Mouse (Mus musculus): ENCODE data around the gene Cdc42ep4. TPM values are rescaled to one million over a fixed set of nuclear protein-coding genes. Genes with fewer than 3 reads are reported as not detected.

Cdc42ep4 gene
- polyA plus RNA-seq, 1 experiment from 2014 or later, result 71.7 TPM

DNA sequence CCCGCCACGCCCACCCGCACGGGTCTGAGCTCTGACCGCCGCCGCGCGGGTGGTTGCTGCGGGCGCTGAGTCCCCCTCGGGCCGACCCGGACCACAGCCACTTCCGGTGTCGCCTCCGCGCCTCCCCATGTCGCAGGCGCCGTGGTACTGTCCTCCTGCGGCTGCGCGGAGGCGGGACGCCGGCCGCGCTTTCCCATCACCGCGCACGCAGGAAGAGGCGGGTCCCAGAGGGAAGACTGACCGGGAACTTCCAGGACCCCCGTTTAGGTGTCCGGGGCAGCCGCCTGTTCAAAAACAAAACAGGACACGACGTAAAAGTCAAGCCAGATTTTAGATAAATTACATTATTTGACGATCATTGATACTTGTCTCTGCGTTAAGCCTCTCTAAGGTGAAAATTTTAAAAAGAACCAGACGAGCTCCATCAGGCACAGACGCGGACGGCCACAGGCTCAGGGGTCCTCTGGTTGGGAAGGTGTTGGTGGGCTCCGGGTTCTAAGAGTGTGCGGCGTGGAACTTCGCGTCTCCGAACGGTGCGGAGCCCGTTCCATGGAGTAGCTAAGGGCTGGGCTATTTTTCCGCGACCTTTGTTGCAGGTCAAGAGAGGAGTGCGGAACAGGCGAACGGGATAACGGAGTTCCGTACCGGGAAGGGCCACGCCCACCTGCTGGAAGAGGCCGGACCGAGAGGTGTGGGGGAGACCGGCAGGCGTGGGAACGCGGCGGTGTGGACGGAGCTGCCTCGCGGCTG is 67.5 kb downstream of the Cdc42ep4 start, which contains the start of the genes Fam104a and D11Wsu47e:
Fam104a (minus strand) TSS at position 199 of the 750 bp plus-strand sequence.
D11Wsu47e (plus strand) TSS at position 456 of the 750 bp plus-strand sequence.
- H3K4me2 ChIP-seq, result peak within 1 kb of the TSS; percentile 83
- peak within 1 kb of the TSS; percentile 77 for H3K4me3 ChIP-seq
- H3K4me1 ChIP-seq (replicated peaks), result peaks cover 48% of the 10 kb centered on the region
- H3K9ac ChIP-seq, result peak within 1 kb of the TSS; percentile 78
- ATAC-seq (ENCODE audit: low FRiP score, low read depth), result peak; percentile 96
- under 1% methylated on average over 71 of the region's 73 CpGs for WGBS
- peak within 1 kb of the TSS; percentile 91 for H3K27ac ChIP-seq (replicated peaks)
- peaks cover 12% of the 10 kb centered on the region for H3K36me3 ChIP-seq
- H3K9me3 ChIP-seq, result no peaks in the 10 kb centered on the region
- H3K27me3 ChIP-seq, result no peaks in the 10 kb centered on the region

DNA sequence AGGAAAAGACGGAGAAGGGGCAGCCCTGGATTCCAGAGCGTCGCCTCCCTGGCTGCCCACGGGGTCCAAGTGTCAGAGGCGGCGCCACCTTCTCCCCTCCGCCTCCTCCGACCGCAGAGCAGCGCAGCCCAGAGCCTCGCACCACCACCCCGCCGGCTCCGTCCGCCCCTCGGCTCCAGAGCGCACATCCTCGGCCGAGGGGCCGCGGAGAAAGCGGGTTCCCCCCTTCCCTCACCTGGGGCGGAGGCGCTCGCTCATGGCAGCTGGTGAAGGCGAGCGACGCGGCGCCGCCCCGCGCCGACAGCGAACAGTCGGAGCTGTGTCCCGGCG is 68.1 kb downstream of the Cdc42ep4 start:
- peak overlapping the region; percentile 91 for H3K27ac ChIP-seq (replicated peaks)
- no peak; the same call in 1 of the 2 replicates for ATAC-seq (ENCODE audit: low FRiP score, low read depth)
- no peaks in the 10 kb centered on the region for H3K27me3 ChIP-seq
- WGBS, result under 1% methylated on average over 30 of the region's 38 CpGs
- peaks cover 8% of the 10 kb centered on the region for H3K36me3 ChIP-seq
- H3K4me3 ChIP-seq, result peak overlapping the region; percentile 77
- no peaks in the 10 kb centered on the region for H3K9me3 ChIP-seq
- peak overlapping the region; percentile 83 for H3K4me2 ChIP-seq
- peaks cover 50% of the 10 kb centered on the region for H3K4me1 ChIP-seq (replicated peaks)
- H3K9ac ChIP-seq, result peak overlapping the region; percentile 78

DNA sequence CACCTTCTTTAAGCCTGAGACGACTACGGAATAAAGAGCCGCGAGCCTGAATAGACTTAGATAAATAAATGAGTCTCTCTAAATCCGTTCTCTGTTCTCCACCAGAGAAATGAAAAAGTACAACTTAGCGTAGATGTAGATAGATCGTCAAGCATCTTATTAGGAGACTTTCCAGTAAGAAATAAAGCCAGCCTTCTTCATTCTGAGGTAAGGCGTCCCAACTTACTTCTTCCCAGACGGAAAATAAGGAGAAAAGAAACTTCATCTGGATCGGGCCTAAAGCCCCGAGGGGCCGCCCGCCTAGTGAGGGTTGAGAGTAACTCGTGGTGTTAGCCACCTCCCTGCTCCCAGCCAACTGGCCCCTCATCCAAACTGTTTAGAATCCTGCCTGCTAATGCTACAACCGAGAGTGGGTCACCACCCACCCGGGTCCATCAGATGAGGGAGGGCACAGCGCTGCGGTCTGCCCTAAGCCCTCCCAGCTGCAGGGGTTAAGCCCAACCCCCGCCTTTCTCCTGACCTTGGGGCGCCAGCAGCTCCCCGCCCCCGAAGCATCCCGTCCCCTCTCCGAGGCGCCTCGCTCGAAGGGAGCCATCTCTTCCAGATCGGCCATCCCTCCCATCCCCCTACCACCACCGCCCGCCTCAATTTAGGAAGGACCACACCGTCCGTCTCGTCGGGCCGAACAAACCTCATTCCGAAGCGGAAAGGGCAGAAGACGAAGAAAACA is 68.6 kb downstream of the Cdc42ep4 start:
- Histone ChIP-seq H3K4me1 (replicated peaks) (peaks cover 55% of the 10 kb centered on the region), H3K4me3 (peak overlapping the region; percentile 77), H3K36me3 (peaks cover 3% of the 10 kb centered on the region), H3K9me3 (no peaks in the 10 kb centered on the region), H3K4me2 (peak overlapping the region; percentile 83), H3K9ac (peak overlapping the region; percentile 78), H3K27me3 (no peaks in the 10 kb centered on the region), H3K27ac (replicated peaks) (peak overlapping the region; percentile 91)
- ATAC-seq (ENCODE audit: low FRiP score, low read depth), result peak; percentile 27
- WGBS, result 4% methylated on average over 33 of the region's 38 CpGs

DNA sequence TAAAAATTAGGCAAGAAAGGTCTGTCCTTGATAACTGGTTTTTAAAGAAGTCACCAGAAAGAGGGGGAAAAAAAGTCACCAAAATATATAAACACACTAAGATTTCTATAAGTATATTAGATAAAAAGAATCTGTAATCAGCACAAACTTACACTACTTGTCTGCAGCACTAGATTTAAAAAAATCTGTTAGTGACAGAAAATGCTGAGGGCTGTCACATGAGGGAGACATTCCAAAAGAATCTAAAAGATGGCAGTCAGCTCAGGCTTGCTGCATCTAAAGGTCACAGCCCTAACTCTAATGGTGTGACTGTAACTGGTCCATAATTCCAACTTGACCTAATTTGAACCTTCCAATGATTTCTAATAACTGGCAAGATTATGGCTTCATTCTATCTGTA is 69.7 kb downstream of the Cdc42ep4 start:
- Histone ChIP-seq H3K4me2 (peak overlapping the region; percentile 83), H3K27ac (replicated peaks) (no peak overlapping the region), H3K9ac (0 out of 2 replicates have a peak overlapping the region, but pooled peaks have one; percentile 78), H3K4me3 (peak overlapping the region; percentile 77), H3K4me1 (replicated peaks) (peaks cover 58% of the 10 kb centered on the region), H3K27me3 (no peaks in the 10 kb centered on the region), H3K36me3 (peaks cover under 1% of the 10 kb centered on the region; the same call in 1 of the 2 replicates), H3K9me3 (no peaks in the 10 kb centered on the region)
- ATAC-seq (ENCODE audit: low FRiP score, low read depth), result no peak

DNA sequence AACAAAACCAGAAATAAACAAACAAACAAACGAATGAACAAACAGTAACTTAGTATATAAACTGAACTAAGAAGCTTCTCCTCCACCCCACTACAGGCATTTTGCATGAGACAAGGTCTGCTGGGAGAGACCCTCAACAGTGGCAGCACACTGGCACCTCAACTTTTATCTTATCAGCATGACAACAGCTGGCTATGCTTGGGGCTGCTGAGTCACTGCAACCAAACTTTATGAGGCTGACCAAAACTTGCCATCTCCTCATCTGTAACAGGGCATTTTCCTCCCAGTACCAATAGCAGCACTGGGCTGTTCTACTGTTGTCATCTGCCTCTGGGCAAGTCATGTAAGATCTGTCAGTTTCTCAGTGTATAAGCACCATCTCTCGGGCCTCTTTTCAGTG is 70.7 kb downstream of the Cdc42ep4 start:
- Histone ChIP-seq H3K9me3 (no peaks in the 10 kb centered on the region), H3K27ac (replicated peaks) (no peak overlapping the region), H3K27me3 (no peaks in the 10 kb centered on the region), H3K4me1 (replicated peaks) (peaks cover 49% of the 10 kb centered on the region), H3K4me2 (no peak overlapping the region), H3K36me3 (peaks cover 8% of the 10 kb centered on the region; the same call in 1 of the 2 replicates), H3K9ac (no peak overlapping the region), H3K4me3 (no peak overlapping the region)
- no peak for ATAC-seq (ENCODE audit: low FRiP score, low read depth)
- 95% methylated on average over 2 of the region's 2 CpGs for WGBS

DNA sequence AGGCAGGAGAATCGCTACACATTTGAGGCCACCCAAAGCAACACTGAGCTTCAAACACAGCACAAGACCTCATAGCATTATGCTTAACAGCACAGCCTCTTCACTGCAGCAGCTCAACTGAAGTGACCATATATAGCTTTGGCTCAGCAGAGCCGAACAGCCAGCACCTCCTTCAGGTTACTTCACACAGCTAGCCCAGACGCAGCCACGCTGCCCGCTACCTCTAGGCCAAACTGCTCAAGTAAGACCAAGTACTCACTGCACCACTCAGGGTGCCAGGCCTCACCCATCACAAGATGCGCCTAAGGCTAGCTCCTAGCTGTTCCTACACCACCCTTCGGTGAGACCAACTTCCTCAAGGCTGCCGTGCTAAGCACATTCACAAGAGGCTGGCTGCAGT is 73.3 kb downstream of the Cdc42ep4 start:
- H3K4me2 ChIP-seq, result no peak overlapping the region
- no peaks in the 10 kb centered on the region for H3K27me3 ChIP-seq
- H3K4me1 ChIP-seq (replicated peaks), result peaks cover 37% of the 10 kb centered on the region
- no peaks in the 10 kb centered on the region for H3K9me3 ChIP-seq
- peaks cover 8% of the 10 kb centered on the region; the same call in 1 of the 2 replicates for H3K36me3 ChIP-seq
- H3K27ac ChIP-seq (replicated peaks), result no peak overlapping the region
- no peak overlapping the region for H3K9ac ChIP-seq
- ATAC-seq (ENCODE audit: low FRiP score, low read depth), result no peak
- 89% methylated on average over 8 of the region's 8 CpGs for WGBS
- no peak overlapping the region for H3K4me3 ChIP-seq

DNA sequence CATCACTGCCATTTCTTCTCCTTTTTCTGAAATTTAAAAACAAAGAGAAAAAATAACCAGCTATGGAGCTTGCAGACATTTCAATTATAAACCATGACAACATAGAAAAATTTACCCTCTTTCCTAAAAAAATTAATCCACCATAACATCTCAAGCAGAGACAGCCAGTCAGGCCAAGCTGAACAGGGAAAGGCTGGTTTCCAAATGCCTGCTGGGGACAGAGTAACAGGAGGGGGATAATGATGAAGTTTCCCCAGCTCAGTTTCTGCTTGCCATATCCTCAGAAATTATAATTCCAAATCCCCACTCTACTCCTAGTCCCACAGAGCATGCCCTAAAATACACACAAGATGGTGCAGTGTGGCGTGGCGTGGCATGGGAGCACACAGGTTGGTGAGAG is 74.3 kb downstream of the Cdc42ep4 start:
- Histone ChIP-seq H3K4me3 (no peak overlapping the region), H3K27ac (replicated peaks) (no peak overlapping the region), H3K9ac (no peak overlapping the region), H3K36me3 (peaks cover 11% of the 10 kb centered on the region; the same call in 1 of the 2 replicates), H3K4me1 (replicated peaks) (peaks cover 29% of the 10 kb centered on the region), H3K27me3 (no peaks in the 10 kb centered on the region), H3K4me2 (no peak overlapping the region), H3K9me3 (no peaks in the 10 kb centered on the region)
- peak; percentile 38; the same call in 1 of the 2 replicates for ATAC-seq (ENCODE audit: low FRiP score, low read depth)
- WGBS, result 88% methylated on average over 2 of the region's 2 CpGs

Other genes with a start within 250 kb of the Cdc42ep4 start
- 26.8 and 28.1 TPM in 2 replicates for gene Sstr2, start 132.5 kb downstream of the Cdc42ep4 start, polyA plus RNA-seq (2015; fragmentation: Nextera tagmentation; extraction: Ambion mirVana)
- 39.4 and 42.6 TPM in 2 replicates for gene Cog1, start 102.7 kb downstream of the Cdc42ep4 start, polyA plus RNA-seq (2015; fragmentation: Nextera tagmentation; extraction: Ambion mirVana)
- gene Slc39a11, start 101.8 kb downstream of the Cdc42ep4 start, polyA plus RNA-seq (2015; fragmentation: Nextera tagmentation; extraction: Ambion mirVana), result 34.2 and 35.0 TPM in 2 replicates
- 41.4 and 43.8 TPM in 2 replicates for gene Fam104a, start 67.7 kb downstream of the Cdc42ep4 start, polyA plus RNA-seq (2015; fragmentation: Nextera tagmentation; extraction: Ambion mirVana)
- gene D11Wsu47e, start 67.5 kb downstream of the Cdc42ep4 start, polyA plus RNA-seq (2015; fragmentation: Nextera tagmentation; extraction: Ambion mirVana), result 23.5 and 24.2 TPM in 2 replicates
- 0.29 and 0.49 TPM in 2 replicates for gene Cpsf4l, start 41.9 kb downstream of the Cdc42ep4 start, polyA plus RNA-seq (2015; fragmentation: Nextera tagmentation; extraction: Ambion mirVana)